Mouse (Mus musculus): ENCODE measurements around the gene Asic3. TPM values are rescaled to one million over a fixed set of nuclear protein-coding genes. Genes with fewer than 3 reads are reported as not detected.
"Not testable (repeated sequence)": the region's sequence is repeated elsewhere in the genome, so short reads cannot be mapped to it uniquely, and the experiment has no call there.

Asic3 gene
- polyA plus RNA-seq, 1 experiment from 2014 or later, result not detected

DNA sequence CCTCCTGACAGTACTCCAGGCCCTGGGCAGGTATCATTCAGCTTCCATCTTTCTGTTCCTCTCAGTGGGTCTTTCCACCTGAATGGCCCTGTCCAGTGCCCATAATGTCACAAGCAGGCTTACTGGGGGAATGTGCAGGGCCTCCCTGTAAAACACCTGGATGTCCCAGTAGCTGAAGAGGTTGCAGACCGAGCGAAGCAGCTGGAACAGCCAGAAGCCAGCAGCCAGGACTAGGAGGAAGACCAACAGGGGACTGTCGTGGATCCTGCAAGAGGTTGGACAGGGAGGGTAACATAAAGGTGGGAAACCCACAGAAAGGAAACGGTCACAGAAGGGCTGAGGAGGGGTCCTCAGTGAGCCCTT lies 23.6 kb upstream of the Asic3 start:
- Histone ChIP-seq H3K4me2 (no peak overlapping the region), H3K27me3 (peaks cover 65% of the 10 kb centered on the region), H3K4me1 (peaks cover 17% of the 10 kb centered on the region), H3K9ac (no peak overlapping the region), H3K4me3 (no peak overlapping the region), H3K9me3 (replicated peaks) (no peaks in the 10 kb centered on the region), H3K27ac (no peak overlapping the region), H3K36me3 (ENCODE audit: poor library complexity, severe bottlenecking) (no peaks in the 10 kb centered on the region)
- ATAC-seq, result no peak
- 85% methylated on average over 4 of the region's 4 CpGs for WGBS

DNA sequence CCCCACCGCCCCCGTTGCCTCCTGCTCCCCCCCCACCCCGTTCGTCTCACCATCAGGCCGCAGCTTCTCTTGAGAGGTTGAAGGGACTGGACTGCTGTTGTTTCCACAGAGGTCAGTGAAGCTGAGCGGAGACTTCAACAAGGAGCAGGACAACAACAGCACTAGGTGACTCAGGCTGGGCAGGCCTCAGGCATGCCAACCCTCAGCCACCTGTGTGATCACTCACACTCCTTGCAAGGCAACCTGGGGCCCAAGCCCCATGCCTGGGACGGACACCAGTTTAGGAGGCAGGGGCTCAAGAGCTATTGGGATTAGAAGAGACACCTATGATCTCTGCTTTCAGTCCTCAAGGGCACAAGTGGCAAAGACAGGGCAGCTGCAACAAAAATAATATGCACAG lies 21.3 kb upstream of the Asic3 start, which contains the start of gene Atg9b:
Atg9b (minus strand) TSS at position 280 of the 400 bp plus-strand sequence.
- Histone ChIP-seq H3K9me3 (replicated peaks) (no peaks in the 10 kb centered on the region), H3K4me2 (no peak within 1 kb of the TSS), H3K4me3 (no peak within 1 kb of the TSS), H3K36me3 (ENCODE audit: poor library complexity, severe bottlenecking) (no peaks in the 10 kb centered on the region), H3K9ac (no peak within 1 kb of the TSS), H3K27ac (no peak within 1 kb of the TSS), H3K4me1 (peaks cover 22% of the 10 kb centered on the region), H3K27me3 (peaks cover 46% of the 10 kb centered on the region)
- 81% methylated on average over 7 of the region's 7 CpGs for WGBS
- ATAC-seq, result no peak

DNA sequence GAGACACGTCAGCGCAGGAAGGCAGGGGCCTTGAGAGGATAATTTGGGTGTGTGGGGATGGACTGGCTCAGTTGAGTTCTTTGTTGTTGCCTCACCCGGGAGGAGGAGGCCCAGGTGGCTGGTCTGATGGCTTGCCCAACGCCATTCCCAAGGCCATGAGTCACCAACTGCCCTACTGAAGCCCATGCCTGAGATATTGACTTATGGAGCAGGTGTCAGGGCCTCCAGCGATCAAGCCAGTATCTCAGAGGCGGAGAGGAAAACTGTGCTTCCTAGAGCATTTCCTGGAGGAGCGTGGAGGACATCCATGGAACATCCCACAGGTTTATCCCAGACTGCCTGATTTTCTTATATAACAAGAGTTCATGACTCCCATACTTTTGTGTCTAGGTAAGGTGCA lies 20.5 kb upstream of the Asic3 start:
- H3K9me3 ChIP-seq (replicated peaks), result no peaks in the 10 kb centered on the region

DNA sequence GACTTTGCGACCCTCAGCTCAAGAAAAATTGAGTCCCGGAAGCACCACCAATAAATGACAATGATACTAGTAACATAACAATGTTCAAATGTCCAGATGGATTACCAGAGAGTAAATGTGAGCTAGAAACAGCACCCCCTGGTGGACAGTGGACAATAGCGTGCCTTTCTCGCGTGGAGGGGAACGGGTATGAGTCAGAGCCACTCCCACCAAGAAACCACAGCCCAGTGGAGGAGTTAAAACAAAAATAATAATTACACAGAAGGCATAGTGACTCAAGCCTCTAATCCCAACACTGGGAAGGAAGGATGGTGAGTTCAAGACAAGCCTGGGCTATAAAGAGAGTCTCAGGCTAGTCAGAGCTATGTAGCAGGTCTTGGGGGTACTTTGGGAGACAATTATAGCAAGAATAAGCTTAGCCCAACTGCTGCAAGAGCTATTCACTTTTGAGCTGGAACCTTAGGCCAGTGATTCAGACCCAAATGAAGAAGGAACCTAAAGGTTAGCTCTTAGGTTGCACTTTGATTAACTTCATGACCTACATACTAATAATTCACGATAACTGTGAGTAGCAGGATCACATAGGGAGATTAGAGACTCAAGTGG lies 19.7 kb upstream of the Asic3 start, which contains the start of gene Abcb8:
Abcb8 (plus strand) TSS at position 272 of the 606 bp plus-strand sequence.
- Histone ChIP-seq H3K4me2 (peak within 1 kb of the TSS; percentile 65), H3K27ac (peak within 1 kb of the TSS; percentile 75), H3K27me3 (peaks cover 29% of the 10 kb centered on the region), H3K4me1 (peaks cover 6% of the 10 kb centered on the region; the same call in 1 of the 2 replicates), H3K4me3 (peak within 1 kb of the TSS; percentile 54), H3K9me3 (replicated peaks) (no peaks in the 10 kb centered on the region), H3K36me3 (ENCODE audit: poor library complexity, severe bottlenecking) (no peaks in the 10 kb centered on the region), H3K9ac (peak within 1 kb of the TSS; percentile 62; the same call in 1 of the 2 replicates)
- ATAC-seq, result no peak
- 19% methylated on average over 7 of the region's 7 CpGs for WGBS

More for the DNA sequence above, 20.5 kb upstream of the Asic3 start:
- Histone ChIP-seq H3K27me3 (peaks cover 37% of the 10 kb centered on the region), H3K4me1 (peaks cover 13% of the 10 kb centered on the region), H3K4me2 (no peak overlapping the region), H3K36me3 (ENCODE audit: poor library complexity, severe bottlenecking) (no peaks in the 10 kb centered on the region), H3K4me3 (no peak overlapping the region), H3K9ac (no peak overlapping the region), H3K27ac (no peak overlapping the region)
- 78% methylated on average over 7 of the region's 7 CpGs for WGBS
- ATAC-seq, result no peak

DNA sequence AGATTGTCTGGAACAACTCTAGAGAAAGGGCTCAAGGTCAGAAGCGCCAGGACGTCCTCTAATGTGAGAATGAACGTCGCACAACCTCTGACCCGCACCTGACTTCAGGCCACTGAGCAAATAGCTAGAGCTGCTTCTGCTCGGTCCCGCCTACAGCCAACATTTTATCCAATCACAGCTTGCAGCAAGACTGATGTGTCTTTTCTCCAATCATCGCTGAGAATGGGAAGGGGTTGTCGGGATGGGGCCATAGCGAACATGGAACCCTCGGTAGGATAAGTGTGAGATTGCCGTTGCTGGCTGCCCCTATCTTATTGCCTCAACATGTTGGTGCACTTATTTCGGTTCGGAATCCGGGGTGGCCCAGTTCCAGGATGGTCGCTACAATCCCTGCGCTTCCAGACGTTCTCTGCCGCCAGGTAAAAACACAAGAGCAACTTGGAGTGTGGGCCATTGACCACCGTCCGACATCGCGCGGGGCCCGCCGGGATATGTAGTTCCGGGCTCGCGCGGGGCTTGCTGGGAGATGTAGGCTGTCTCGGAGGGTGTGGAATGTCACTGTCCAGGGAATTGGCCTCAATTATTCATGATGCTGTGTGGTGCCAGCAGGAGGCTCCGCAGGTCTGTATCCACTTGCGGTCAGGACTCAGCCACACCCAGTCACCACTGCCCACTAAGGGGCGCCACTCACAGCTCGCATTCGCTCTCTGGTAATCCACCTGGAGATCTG lies 18.9 kb upstream of the Asic3 start:
- Histone ChIP-seq H3K4me2 (peak overlapping the region; percentile 65), H3K9ac (peak overlapping the region; percentile 62; the same call in 1 of the 2 replicates), H3K27ac (peak overlapping the region; percentile 75), H3K27me3 (peaks cover 22% of the 10 kb centered on the region), H3K4me3 (peak overlapping the region; percentile 54), H3K9me3 (replicated peaks) (no peaks in the 10 kb centered on the region), H3K4me1 (peaks cover 6% of the 10 kb centered on the region; the same call in 1 of the 2 replicates), H3K36me3 (ENCODE audit: poor library complexity, severe bottlenecking) (no peaks in the 10 kb centered on the region)
- peak; percentile 97 for ATAC-seq
- under 1% methylated on average over 36 of the region's 36 CpGs for WGBS

DNA sequence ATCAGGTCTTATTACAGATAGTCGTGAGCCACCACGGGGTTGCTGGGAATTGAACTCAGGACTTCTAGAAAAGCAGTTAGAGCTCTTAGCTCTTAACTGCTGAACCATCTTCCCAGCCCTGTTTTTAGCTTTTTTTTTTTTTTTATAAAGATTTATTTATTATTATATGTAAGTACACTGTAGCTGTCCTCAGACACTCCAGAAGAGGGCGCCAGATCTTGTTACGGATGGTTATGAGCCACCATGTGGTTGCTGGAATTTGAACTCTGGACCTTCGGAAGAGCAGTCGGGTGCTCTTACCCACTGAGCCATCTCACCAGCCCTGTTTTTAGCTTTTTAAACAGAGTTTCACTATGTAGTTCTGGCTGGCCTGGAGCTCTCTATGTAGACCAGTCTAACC lies 16.9 kb upstream of the Asic3 start:
- ATAC-seq; H3K27ac ChIP-seq; H3K4me2 ChIP-seq; H3K36me3 ChIP-seq (ENCODE audit: poor library complexity, severe bottlenecking); H3K27me3 ChIP-seq; H3K9me3 ChIP-seq (replicated peaks); H3K4me3 ChIP-seq; H3K9ac ChIP-seq; H3K4me1 ChIP-seq: not testable (repeated sequence)
- WGBS, result 86% methylated on average over 6 of the region's 6 CpGs

DNA sequence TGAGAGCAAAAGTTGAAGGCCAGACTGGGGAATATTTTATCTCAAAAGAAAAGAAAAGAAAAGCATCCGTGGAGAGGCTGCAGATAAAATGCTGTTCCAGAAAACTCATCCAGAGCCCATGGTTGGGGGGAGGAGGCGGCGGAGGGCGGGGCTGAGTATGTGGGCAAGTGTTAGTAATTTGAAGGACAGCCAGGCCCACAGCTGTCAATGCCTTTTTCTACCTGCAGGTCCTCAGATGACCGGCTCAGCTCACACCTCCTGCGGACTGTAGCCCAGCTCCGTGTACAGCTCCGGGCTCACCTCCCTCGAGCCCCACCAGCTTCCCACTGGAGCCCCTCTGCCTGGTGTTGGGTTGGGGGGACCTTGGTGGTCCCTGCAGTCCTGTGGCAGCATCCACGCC lies 13.5 kb upstream of the Asic3 start:
- Histone ChIP-seq H3K9ac (no peak overlapping the region), H3K4me3 (no peak overlapping the region), H3K4me1 (peaks cover 5% of the 10 kb centered on the region; the same call in 1 of the 2 replicates), H3K36me3 (ENCODE audit: poor library complexity, severe bottlenecking) (peaks cover 33% of the 10 kb centered on the region), H3K27ac (no peak overlapping the region), H3K9me3 (replicated peaks) (no peaks in the 10 kb centered on the region), H3K27me3 (no peaks in the 10 kb centered on the region), H3K4me2 (no peak overlapping the region)
- ATAC-seq, result no peak
- WGBS, result 87% methylated on average over 10 of the region's 10 CpGs

DNA sequence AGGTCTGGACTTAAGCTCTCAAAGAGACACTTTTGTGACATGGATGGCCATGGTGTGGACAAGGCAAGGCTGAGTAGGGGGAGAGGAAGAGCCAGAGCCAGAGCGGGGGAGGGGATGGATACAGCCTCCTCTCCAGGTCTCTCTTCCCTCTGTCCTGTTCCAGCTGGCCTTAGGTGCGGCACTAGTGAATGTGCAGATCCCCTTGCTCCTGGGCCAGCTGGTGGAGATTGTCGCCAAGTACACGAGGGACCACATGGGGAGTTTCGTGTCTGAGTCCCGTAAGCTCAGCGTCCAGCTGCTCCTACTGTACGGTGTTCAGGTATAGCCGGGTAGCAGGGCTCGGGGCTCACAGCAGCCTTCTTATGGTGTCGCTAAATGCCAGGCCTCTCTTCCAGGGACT lies 12.8 kb upstream of the Asic3 start:
- ATAC-seq, result no peak
- Histone ChIP-seq H3K4me1 (no peaks in the 10 kb centered on the region), H3K9me3 (replicated peaks) (no peaks in the 10 kb centered on the region), H3K4me2 (no peak overlapping the region), H3K27me3 (no peaks in the 10 kb centered on the region), H3K9ac (no peak overlapping the region), H3K27ac (no peak overlapping the region), H3K4me3 (no peak overlapping the region), H3K36me3 (ENCODE audit: poor library complexity, severe bottlenecking) (peaks cover 34% of the 10 kb centered on the region)
- WGBS, result 93% methylated on average over 11 of the region's 11 CpGs

DNA sequence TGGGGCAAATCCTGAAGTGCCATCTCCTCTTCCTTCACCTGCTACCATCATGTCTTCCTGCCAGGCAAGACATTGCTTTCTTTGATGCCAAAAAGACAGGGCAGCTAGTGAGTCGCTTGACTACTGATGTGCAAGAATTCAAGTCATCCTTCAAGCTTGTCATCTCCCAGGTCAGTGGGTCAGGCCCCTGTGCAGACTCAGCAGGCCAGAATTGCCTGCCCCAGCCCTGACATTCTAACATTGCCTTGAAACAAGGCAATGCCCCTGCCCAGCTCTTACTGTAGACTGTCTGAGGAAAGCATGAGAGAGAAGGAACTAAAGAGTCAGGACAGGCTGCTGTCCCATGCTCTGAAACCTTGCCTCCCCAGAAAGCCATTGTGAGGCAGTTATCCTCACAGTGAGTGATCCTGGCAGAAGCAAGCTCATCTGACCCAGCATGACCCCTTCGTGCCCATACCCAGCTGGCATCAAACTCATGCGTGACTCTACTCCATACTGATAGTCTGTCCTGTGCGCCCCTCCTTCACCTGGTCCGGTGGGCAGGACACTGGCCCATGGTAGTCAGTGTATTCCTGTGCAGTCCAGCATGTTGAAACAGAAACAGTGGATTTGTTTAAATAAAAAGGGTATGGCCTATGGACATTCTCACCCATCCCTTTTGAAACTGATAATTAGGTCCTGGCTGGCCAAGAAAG lies 12.1 kb upstream of the Asic3 start:
- no peak overlapping the region for H3K4me2 ChIP-seq
- no peak for ATAC-seq
- no peak overlapping the region for H3K4me3 ChIP-seq
- no peaks in the 10 kb centered on the region for H3K9me3 ChIP-seq (replicated peaks)
- WGBS, result 93% methylated on average over 5 of the region's 5 CpGs
- H3K27ac ChIP-seq, result no peak overlapping the region
- no peak overlapping the region for H3K9ac ChIP-seq
- peaks cover 40% of the 10 kb centered on the region for H3K36me3 ChIP-seq (ENCODE audit: poor library complexity, severe bottlenecking)
- H3K4me1 ChIP-seq, result no peaks in the 10 kb centered on the region
- H3K27me3 ChIP-seq, result no peaks in the 10 kb centered on the region

DNA sequence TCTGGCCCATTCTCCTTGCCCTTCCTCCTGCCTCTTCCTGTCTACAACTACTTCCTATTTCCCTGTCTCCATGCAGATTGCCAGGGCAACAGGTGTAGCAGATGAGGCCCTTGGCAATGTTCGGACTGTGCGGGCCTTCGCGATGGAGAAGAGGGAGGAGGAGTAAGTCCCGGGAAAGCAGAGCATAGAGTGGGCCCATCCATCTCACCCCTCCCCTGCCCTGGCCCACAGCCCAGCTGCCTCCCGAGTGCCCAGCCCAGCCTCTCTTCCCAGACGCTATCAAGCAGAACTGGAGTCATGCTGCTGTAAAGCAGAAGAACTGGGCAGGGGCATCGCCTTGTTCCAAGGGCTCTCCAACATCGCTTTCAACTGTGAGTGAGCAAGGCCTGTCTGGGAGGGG lies 11.2 kb upstream of the Asic3 start:
- Histone ChIP-seq H3K4me3 (no peak overlapping the region), H3K4me2 (no peak overlapping the region), H3K4me1 (no peaks in the 10 kb centered on the region), H3K9me3 (replicated peaks) (no peaks in the 10 kb centered on the region), H3K36me3 (ENCODE audit: poor library complexity, severe bottlenecking) (peaks cover 50% of the 10 kb centered on the region), H3K27ac (no peak overlapping the region), H3K27me3 (no peaks in the 10 kb centered on the region), H3K9ac (no peak overlapping the region)
- 73% methylated on average over 9 of the region's 9 CpGs for WGBS
- peak; percentile 31; the same call in 1 of the 2 replicates for ATAC-seq

DNA sequence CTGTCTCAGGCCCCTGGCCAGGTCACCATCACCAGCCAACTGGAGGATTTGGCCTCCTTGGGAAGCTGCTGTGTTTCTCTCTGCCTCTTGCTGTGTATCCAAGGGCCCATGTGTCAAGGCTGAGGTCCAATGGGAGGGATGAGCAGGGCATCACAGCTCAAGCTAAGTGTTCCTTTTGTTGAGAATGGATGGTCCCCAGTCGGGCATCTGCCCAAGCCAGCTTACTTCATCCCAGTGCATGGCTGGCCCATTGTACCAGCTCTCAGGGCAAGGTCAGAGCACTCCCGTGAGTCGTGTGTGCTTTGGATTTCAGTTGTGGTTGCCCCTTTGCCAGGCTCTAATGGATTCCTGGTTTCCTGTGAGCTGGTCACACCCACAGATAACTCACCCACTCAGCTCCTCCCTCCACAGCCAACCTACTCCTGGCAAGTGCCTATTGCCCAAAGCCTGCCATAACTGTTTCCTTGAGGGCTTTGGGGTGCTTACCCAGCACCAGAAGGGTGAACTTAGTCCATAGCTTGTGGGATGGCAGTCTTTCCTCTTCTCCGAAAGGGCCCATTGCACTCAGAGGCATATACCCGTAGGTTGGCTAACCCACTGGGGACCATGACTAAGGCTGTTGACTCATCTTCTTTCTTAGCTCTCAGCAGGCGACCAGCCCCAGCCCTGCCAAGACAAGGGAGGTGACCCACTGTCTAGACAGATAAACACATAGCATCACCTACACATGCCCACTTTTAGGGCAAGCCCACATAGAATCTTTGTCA lies 8.4 kb upstream of the Asic3 start:
- Histone ChIP-seq H3K36me3 (ENCODE audit: poor library complexity, severe bottlenecking) (peaks cover 66% of the 10 kb centered on the region), H3K4me2 (no peak overlapping the region), H3K9me3 (replicated peaks) (no peaks in the 10 kb centered on the region), H3K27me3 (no peaks in the 10 kb centered on the region), H3K4me3 (no peak overlapping the region), H3K4me1 (no peaks in the 10 kb centered on the region), H3K9ac (no peak overlapping the region), H3K27ac (no peak overlapping the region)
- WGBS, result 81% methylated on average over 6 of the region's 6 CpGs
- no peak for ATAC-seq

Measured in forebrain, embryonic 13.5 days (tissue).